Mouse (Mus musculus): ENCODE measurements at regions not wholly inside any gene's neighbourhood (a gene's known extent, or its start where the extent isn't known, plus 50 kb on each side); places are given as distances from the start of the nearest gene placed in this dataset.
"Not testable (repeated sequence)": the region's sequence is repeated elsewhere in the genome, so short reads cannot be mapped to it uniquely, and the experiment has no call there.

- no peak for DNase-seq (ENCODE audit: low spot score in 2 of 2)
These were observed 108.6 kb downstream of the Katnal1 start for GRCm38 (mm10) chr5:148820476-148820875.

GRCm38 (mm10) chr5:148819423-148819822, 109.7 kb downstream of the Katnal1 start:
- DNase-seq (ENCODE audit: low spot score in 2 of 2) = no peak

GRCm38 (mm10) chr5:148818746-148819145, 110.4 kb downstream of the Katnal1 start:
- no peak for DNase-seq (ENCODE audit: low spot score in 2 of 2)

GRCm38 (mm10) chr5:148812840-148813239, 116.3 kb downstream of the Katnal1 start:
- no peak for DNase-seq (ENCODE audit: low spot score in 2 of 2)

- peak in 1 of 2 experiments; percentile 60 for DNase-seq (ENCODE audit: low spot score in 2 of 2)
These were observed 117.1 kb downstream of the Katnal1 start for GRCm38 (mm10) chr5:148812016-148812415.

GRCm38 (mm10) chr5:148809485-148809884, 119.6 kb downstream of the Katnal1 start:
- no peak for DNase-seq (ENCODE audit: low spot score in 2 of 2)

GRCm38 (mm10) chr5:148809055-148809454, 120.1 kb downstream of the Katnal1 start:
- DNase-seq (ENCODE audit: low spot score in 2 of 2) = no peak

GRCm38 (mm10) chr5:148808426-148808825, 120.7 kb downstream of the Katnal1 start:
- peak; percentile 50 to 68 for DNase-seq (ENCODE audit: low spot score in 2 of 2)

GRCm38 (mm10) chr5:148807612-148808011, 121.5 kb downstream of the Katnal1 start:
- DNase-seq (ENCODE audit: low spot score in 2 of 2) = no peak

GRCm38 (mm10) chr5:148805030-148805429, 124.1 kb downstream of the Katnal1 start:
- no peak for DNase-seq (ENCODE audit: low spot score in 2 of 2)

GRCm38 (mm10) chr5:148803772-148804171, 125.3 kb downstream of the Katnal1 start:
- DNase-seq (ENCODE audit: low spot score in 2 of 2) = no peak

GRCm38 (mm10) chr5:148802720-148803119, 126.4 kb downstream of the Katnal1 start:
- DNase-seq (ENCODE audit: low spot score in 2 of 2) = no peak

GRCm38 (mm10) chr5:148798541-148798940, 130.6 kb downstream of the Katnal1 start:
- DNase-seq (ENCODE audit: low spot score in 2 of 2) = no peak

- no peak for DNase-seq (ENCODE audit: low spot score in 2 of 2)
These were observed 133.0 kb downstream of the Katnal1 start for GRCm38 (mm10) chr5:148796072-148796471.

GRCm38 (mm10) chr5:148794465-148794864, 134.7 kb downstream of the Katnal1 start:
- DNase-seq (ENCODE audit: low spot score in 2 of 2) = peak in 1 of 2 experiments; percentile 39

- peak; percentile 47 to 84 for DNase-seq (ENCODE audit: low spot score in 2 of 2)
These were observed 136.2 kb downstream of the Katnal1 start for GRCm38 (mm10) chr5:148792736-148793440.

- no peak for DNase-seq (ENCODE audit: low spot score in 2 of 2)
These were observed 137.5 kb downstream of the Katnal1 start for GRCm38 (mm10) chr5:148791651-148792050.

- DNase-seq (ENCODE audit: low spot score in 2 of 2) = not testable (repeated sequence)
These were observed 138.8 kb downstream of the Katnal1 start for GRCm38 (mm10) chr5:148790343-148790742.

GRCm38 (mm10) chr5:148789823-148790222, 139.3 kb downstream of the Katnal1 start:
- DNase-seq (ENCODE audit: low spot score in 2 of 2) = no peak

GRCm38 (mm10) chr5:148789147-148789566, 140.0 kb downstream of the Katnal1 start:
- no peak for DNase-seq (ENCODE audit: low spot score in 2 of 2)

GRCm38 (mm10) chr5:148788690-148789089, 140.4 kb downstream of the Katnal1 start:
- DNase-seq (ENCODE audit: low spot score in 2 of 2) = no peak

- DNase-seq (ENCODE audit: low spot score in 2 of 2) = no peak
These were observed 141.8 kb downstream of the Katnal1 start for GRCm38 (mm10) chr5:148787270-148787669.

GRCm38 (mm10) chr5:148781076-148781475, 148.0 kb downstream of the Katnal1 start:
- not testable (repeated sequence) for DNase-seq (ENCODE audit: low spot score in 2 of 2)
